Mouse (Mus musculus): Measurements from ENCODE around the gene Adam23.

Gene Adam23

GRCm38 (mm10) chr1:63445656-63446046 lies at the start of gene Adam23:
Adam23 (plus strand) TSS chr1:63445891.
- in situ Hi-C loops (cut with MboI, MseI) = no loop called here

GRCm38 (mm10) chr1:63401130-63401529 lies 44.6 kb upstream of the Adam23 start:
- in situ Hi-C loops (cut with MboI, MseI) = no loop called here

- in situ Hi-C loops (cut with MboI, MseI) = no loop called here
These were observed 42.1 kb upstream of the Adam23 start for GRCm38 (mm10) chr1:63403601-63404000.

- in situ Hi-C loops (cut with MboI, MseI) = no loop called here
These were observed 37.3 kb upstream of the Adam23 start for GRCm38 (mm10) chr1:63408344-63408743.

- in situ Hi-C loops (cut with MboI, MseI) = no loop called here
These were observed 27.2 kb upstream of the Adam23 start for GRCm38 (mm10) chr1:63418491-63418890.

- in situ Hi-C loops (cut with MboI, MseI) = no loop called here
These were observed 15.0 kb upstream of the Adam23 start for GRCm38 (mm10) chr1:63430668-63431067.

- in situ Hi-C loops (cut with MboI, MseI) = no loop called here
These were observed 14.5 kb upstream of the Adam23 start for GRCm38 (mm10) chr1:63431166-63431565.

- in situ Hi-C loops (cut with MboI, MseI) = no loop called here
These were observed 13.8 kb upstream of the Adam23 start for GRCm38 (mm10) chr1:63431842-63432241.

GRCm38 (mm10) chr1:63434052-63434451 lies 11.6 kb upstream of the Adam23 start:
- in situ Hi-C loops (cut with MboI, MseI) = no loop called here

GRCm38 (mm10) chr1:63437529-63437928 lies 8.2 kb upstream of the Adam23 start:
- in situ Hi-C loops (cut with MboI, MseI) = no loop called here

GRCm38 (mm10) chr1:63442186-63442585 lies 3.5 kb upstream of the Adam23 start:
- in situ Hi-C loops (cut with MboI, MseI) = no loop called here

- in situ Hi-C loops (cut with MboI, MseI) = no loop called here
These were observed 3.1 kb upstream of the Adam23 start for GRCm38 (mm10) chr1:63442616-63443015.

- in situ Hi-C loops (cut with MboI, MseI) = no loop called here
These were observed 512 bp upstream of the Adam23 start for GRCm38 (mm10) chr1:63445149-63445609.

GRCm38 (mm10) chr1:63446047-63446704 lies 485 bp downstream of the Adam23 start:
- in situ Hi-C loops (cut with MboI, MseI) = no loop called here

- in situ Hi-C loops (cut with MboI, MseI) = no loop called here
These were observed 1.0 kb downstream of the Adam23 start for GRCm38 (mm10) chr1:63446721-63447120.

- in situ Hi-C loops (cut with MboI, MseI) = no loop called here
These were observed 4.4 kb downstream of the Adam23 start for GRCm38 (mm10) chr1:63450091-63450490.

- in situ Hi-C loops (cut with MboI, MseI) = no loop called here
These were observed 7.7 kb downstream of the Adam23 start for GRCm38 (mm10) chr1:63453332-63453887.

GRCm38 (mm10) chr1:63457801-63458519 lies 12.3 kb downstream of the Adam23 start:
- in situ Hi-C loops (cut with MboI, MseI) = no loop called here

GRCm38 (mm10) chr1:63459151-63459550 lies 13.5 kb downstream of the Adam23 start:
- in situ Hi-C loops (cut with MboI, MseI) = no loop called here

- in situ Hi-C loops (cut with MboI, MseI) = no loop called here
These were observed 14.2 kb downstream of the Adam23 start for GRCm38 (mm10) chr1:63459926-63460325.

GRCm38 (mm10) chr1:63464441-63464840 lies 18.8 kb downstream of the Adam23 start:
- in situ Hi-C loops (cut with MboI, MseI) = no loop called here

GRCm38 (mm10) chr1:63473272-63473671 lies 27.6 kb downstream of the Adam23 start:
- in situ Hi-C loops (cut with MboI, MseI) = no loop called here

- in situ Hi-C loops (cut with MboI, MseI) = no loop called here
These were observed 28.0 kb downstream of the Adam23 start for GRCm38 (mm10) chr1:63473696-63474095.

All from T-helper 17 cell (primary cell).